Mouse (Mus musculus) layer of hippocampus, adult 8-10 months (tissue): ENCODE data around the gene Rasl10a. TPM values are rescaled to one million over a fixed set of nuclear protein-coding genes. Genes with fewer than 3 reads are reported as not detected.

Experiments used
- DNase-seq, 2 experiments: peaks; one replicate each; pipeline ENCODE4 v3.0.0; 2022; ENCODE audit warnings: low spot score in 2 of 2
- total RNA-seq, 4 experiments: library from RNA; stranded (reverse); gene quantifications; 2 replicates each; pipeline ENCODE4 v1.2.4; 2022

Gene Rasl10a
- 10 to 100 TPM; 48.3 to 100.0 (median 69.5) TPM for total RNA-seq

DNA sequence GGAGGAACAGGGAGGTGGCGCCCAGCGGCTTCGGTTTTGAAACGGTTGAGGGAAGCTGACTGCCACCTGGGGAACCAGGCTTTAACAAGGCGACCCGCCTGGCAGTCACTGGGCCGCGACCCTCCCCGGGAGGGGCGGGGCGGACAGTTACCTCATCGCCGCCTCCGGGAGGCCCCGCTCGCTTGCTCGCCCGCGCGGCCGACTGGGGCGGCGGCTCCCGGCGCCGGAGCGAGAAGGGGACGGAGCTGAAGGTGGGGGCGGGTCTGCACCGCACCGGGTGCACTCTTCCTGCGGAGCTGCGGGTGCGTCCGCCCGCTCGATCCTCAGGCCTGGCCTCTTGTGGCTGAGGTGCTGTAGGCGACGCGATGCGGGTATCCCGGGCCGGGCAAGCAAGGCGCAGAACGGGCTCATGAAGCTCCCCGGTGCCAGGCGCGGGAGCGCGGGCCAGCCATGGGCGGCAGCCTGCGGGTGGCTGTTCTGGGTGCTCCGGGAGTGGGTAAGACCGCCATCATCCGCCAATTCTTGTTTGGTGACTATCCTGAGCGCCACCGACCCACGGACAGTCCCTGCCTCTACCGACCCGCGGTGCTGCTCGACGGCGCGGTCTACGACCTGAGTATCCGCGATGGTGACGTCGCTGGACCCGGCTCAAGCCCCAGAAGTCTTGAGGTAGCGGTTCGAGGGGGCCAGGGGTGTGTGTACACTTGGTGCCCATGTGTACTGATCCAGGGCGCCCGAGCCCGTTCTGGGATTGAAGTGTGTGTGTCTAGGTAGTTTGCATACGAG lies at the start of gene Rasl10a:
Gene Rasl10a, plus strand, starts transcription at position 273 of the 786 bp plus-strand sequence.
- peak in 1 of 2 experiments; percentile 41 for DNase-seq

DNA sequence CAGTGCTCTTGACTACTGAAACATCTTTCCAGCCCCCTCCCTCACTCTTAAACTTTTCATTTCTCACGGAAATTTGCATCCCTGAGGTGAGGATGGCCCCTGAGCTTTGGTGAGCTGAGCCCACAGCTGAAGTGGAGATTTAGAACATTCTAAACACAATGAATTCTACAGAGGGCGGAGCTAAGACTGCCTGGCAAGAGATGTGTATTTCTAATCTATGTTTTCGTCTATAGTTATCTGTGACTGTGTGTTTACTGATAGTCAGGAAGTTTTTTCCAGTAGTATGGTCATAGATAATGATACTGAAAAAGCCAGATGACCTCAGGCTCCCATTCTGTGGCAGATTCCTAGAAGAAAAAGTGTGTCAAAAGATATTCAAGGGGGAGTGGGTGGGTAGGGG lies 49.1 kb upstream of the Rasl10a start:
- DNase-seq = no peak

DNA sequence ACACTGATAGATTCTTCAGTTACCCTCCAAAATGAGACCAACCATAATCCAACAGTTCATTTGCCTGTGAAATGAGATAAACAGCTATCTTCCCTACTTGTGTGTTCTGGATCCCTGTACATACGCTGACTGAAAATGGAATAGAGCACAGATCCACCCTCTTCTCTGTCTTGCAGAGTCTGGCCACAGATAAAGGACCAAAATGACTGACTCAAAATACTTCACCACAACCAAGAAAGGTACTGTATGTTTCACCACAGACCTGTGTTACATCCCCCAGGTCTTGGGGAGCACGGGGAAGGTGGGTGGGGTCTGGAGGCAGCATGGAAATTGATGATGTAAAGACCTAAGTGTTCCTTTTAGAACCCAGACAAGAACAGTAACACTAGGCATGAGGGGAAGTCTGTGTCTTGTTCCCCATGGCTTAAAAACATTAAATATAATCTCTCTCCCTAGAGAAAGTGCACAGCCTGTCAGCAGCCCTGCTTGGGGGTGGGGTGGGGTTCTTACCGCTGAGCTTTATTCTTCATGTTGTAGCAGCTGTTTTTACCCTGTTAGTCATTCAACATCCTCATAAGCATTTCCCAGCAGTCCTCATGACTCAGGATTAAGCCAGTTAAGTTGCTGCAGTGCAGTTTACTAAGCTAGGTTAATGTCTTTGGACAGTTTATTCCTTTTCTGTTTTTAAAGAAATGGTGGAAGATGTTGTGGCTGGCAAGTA lies 48.4 kb upstream of the Rasl10a start:
- no peak for DNase-seq

DNA sequence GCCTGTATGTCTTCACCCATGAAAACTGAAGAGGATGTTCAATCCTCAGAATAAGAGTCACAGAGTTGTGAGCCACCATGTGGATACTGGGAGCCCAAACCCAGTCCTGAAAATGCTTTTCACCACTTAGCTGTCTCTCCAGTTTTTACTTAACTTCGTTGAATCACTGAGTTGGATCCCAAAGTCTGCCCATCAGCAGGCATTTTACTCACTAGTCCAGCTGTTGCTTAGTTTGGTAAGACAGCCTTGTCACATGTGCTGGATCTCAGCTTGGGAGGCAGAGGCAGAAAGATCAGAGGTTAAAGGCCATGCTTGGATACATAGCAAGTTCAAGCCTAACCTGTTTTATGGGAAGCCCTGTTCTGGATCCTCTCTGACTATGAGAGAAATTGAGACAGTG lies 47.7 kb upstream of the Rasl10a start:
- DNase-seq = no peak

DNA sequence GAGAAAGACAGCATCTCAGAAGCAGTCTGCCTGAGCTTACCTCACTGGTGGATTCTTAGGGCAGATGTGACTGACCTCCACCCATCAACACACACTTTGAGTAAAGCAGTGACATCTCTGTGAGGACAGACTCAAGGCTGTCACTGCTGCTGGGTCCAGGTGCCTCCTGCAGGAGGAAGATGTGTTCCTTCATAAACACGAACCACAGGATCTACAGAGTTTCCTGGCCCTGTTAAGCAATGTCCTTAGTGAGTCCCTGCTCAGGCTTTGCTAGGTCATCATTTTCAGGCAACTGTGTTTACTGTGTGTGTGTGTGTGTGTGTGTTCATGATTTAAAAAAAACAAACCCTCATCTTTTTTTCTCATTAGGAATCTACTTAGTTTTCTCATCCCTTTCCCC lies 46.4 kb upstream of the Rasl10a start:
- no peak for DNase-seq

DNA sequence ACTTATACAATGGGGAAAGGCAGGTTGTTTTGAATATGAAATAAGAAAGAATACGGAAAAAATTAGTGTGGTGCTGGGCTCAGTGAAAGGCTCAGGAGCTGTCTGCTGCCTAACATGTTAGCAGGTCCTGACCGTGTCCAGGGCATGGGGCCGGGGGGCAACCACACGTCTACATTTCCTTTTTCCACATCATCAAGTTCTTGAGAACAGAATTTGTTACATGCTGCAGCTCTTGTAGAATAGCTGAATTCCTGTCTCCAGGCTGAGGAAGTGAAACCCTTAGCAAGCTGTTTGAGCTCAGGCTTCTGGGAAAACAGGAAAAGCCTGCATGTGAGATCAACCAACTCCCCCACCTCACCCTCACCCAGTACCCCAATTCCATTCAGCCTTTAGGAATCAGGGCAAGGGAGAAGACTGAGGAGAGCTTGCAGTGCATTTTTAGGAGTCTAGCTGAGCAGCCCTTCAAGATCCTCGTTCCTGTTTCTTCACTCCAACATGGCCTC lies 45.7 kb upstream of the Rasl10a start:
- no peak for DNase-seq

DNA sequence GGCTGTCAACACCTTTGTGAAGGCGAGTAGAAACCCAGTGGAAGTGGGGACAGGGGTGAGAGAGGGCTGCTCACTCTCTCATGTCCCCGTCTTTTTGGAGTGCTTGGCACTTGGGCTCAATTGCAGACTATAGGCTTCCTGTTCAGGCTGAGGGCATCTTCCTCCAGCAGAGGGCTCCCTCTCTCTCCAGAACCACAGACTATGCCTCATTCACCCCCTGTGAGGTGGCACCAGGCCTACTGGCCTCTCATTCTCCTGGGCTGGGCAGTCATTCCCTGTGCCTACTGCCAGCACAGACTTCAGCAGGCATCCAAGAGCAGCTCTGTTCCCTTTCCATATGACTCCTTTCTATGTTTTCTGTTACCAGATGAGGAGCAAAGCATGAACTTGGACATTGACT lies 42.2 kb upstream of the Rasl10a start:
- peak; percentile 76 to 81 for DNase-seq

DNA sequence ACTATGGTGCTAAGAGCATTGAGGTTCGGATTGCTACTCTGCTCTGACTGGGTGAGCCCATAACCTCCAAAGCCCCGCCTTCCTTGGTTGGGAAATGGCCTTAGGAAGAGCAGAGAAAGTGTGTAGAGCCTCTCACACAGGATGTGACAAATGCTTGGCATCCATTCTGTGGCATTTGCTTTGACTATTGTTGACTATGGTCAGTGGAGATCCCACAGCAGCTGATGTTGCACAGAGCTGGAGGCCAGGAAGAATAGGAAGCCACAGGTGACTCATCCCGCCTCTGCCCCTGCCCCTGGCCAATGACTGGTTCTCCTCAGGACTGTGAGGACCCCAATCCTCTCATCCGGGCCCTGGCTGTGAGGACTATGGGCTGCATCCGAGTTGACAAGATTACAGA lies 41.6 kb upstream of the Rasl10a start:
- DNase-seq = no peak

DNA sequence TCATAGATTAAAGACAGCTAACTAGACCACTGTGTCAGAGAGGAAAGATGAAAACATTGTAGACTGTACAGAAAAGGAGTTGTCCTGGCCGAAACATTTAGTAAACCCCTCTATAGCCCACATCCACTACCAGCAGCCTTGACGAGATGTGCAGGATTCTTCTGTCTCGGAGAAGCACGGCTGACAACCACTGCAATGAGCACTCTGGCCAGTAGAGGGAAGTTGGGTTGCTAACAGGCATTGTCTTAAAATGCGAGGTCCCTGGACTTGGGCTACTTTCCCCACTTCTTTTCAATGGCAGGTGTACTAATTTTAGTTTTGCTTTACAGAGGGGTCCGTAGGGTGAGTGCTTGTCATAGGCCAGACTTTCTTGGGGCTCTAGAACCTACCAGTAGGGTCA lies 40.4 kb upstream of the Rasl10a start:
- no peak for DNase-seq

DNA sequence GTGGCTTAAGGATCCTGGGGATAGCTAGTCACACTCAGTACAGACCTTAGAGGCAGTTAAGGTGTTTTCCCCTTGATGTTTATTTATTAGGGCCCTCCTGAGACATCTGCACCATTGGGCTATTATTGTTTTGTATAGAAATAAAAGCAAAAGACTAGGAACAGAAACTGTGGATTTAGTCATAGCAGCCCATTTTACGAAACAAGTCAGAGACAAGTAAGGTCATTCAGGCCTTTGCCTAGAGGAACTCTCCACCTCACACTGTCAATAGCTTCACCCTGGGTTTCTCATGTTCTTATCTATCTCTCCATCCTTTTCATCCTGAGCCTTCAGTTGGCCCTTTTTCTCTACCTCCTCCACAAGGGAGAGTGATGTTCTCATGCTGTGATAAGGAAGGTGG lies 32.8 kb upstream of the Rasl10a start:
- DNase-seq = no peak

DNA sequence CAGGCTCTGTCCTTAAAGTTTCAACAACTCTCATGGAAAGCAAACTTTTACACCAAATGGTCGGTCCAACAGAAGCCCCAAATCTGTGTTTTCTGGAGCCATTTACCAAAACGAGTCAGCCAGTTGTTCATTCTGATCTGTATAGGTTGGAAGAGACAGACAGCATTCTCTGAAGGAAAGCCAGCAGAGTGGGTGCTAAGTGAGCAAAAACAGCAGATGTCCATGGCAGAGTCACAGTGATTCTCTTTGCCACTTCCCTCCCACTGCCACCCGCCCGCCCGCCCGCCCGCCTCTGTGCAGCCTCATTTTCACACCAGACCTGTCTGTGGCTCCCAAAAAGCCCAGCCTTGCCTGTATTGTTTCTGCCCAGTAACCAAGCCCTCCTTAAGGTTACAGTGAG lies 29.7 kb upstream of the Rasl10a start:
- peak; percentile 69 to 72 for DNase-seq

DNA sequence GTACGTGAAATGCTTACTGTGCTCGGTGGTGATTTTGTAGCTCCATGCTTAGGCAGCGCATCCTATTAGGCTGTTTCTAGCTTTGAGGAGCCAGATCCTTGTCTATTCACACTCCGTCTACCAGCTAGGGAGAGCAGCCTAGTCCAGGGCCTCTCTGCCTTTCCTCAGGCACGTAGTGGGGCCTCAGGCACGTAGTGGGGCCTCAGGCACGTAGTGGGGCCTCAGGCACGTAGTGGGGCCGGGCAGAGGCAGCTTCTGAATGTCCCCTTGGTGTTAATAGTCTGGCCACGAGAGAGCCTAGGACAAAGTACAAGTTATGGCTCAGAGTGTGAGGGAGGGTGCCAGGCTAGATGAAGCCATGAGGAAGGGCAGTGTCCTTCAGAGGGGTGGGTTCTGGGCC lies 25.2 kb upstream of the Rasl10a start:
- no peak for DNase-seq

DNA sequence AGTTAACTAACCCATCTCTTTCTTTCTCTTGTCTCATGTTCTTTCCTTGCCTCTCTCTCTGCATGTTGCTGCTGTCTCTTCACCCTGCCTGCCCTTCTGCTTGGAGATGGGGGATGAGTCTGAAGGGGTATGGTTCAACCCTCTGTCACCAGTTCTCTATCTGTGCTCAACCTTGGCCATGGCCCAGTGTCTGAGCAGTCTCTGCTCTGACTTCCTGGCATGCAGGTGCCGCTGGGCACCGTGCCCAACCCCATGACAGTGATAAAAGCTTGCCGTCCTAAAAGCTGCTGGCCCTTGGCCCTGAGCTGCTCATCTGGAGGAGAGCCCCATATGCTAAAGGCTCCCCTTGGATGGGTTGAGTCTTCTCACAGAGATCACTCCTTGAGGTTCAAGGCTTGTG lies 24.8 kb upstream of the Rasl10a start:
- DNase-seq = no peak

DNA sequence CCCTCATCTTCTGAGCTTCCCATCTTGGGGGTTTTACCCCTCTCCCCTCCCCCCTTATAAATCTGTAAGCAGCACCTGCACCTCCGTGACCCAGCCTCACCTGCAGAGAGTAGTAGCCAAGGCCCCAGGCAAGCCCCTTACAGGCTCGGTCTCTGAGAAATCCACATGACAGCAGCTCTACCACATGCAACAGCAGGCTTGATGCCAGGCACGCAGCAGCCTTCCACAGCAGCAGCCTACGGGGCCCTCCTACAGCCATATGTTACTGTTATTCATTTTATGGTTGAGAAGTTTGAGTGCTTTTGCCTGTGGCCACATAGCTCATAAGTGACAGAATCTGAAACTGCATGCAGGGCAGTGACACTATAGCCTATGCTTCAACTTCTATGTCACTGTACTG lies 22.5 kb upstream of the Rasl10a start:
- DNase-seq = peak; percentile 81 to 83

DNA sequence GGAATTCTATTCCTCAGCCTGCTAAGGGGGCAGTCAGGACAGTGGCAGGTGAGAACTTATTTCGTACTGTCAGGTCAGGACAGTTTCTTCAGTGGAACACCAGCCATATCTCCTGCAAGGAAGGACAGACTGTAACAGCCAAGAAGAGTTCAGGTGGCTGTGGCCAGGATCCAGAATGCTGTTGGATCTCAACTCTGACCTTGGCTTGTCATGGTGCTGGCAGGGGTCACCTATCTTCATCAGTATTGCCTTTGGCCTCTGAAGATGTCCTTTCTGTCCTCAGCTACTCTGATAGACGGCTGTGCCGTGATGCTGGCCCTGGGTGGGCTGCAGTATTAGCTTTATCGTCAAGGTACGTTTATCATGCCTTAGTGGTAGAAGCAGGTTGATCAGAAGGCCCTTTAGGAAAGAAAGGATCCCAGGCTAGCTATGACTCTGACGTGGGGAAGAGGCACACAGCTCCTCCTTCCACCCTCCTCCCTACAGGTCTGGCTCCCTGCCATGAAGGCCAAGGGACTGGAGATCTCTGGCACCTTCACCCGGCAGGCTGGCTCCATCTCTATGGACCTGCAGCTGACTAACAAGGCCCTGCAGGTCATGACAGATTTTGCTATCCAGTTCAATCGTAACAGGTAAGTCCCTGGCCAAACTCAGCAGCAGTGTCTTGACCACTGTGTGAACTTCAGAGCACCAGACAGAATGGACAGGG lies 20.6 kb upstream of the Rasl10a start:
- DNase-seq = no peak

DNA sequence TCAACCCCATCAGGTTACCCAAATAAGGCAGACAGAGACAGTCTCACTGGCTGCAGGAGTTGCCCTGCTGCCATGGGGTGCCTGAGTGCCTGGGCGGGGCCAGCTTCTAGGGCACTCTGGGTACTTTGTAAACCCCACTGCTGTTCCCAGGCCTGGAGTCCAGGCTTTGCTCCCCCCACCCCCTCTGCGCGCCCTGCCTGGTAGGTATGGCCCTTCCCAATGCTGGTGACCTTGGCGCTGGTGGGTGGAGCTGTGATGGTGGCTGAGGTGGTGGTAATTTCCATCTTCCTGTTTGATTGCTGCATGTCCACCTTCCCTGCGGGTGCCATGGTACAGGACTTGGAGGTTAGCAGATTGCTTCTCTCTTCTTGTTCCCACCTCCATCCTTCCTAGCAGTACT lies 17.3 kb upstream of the Rasl10a start:
- no peak for DNase-seq

DNA sequence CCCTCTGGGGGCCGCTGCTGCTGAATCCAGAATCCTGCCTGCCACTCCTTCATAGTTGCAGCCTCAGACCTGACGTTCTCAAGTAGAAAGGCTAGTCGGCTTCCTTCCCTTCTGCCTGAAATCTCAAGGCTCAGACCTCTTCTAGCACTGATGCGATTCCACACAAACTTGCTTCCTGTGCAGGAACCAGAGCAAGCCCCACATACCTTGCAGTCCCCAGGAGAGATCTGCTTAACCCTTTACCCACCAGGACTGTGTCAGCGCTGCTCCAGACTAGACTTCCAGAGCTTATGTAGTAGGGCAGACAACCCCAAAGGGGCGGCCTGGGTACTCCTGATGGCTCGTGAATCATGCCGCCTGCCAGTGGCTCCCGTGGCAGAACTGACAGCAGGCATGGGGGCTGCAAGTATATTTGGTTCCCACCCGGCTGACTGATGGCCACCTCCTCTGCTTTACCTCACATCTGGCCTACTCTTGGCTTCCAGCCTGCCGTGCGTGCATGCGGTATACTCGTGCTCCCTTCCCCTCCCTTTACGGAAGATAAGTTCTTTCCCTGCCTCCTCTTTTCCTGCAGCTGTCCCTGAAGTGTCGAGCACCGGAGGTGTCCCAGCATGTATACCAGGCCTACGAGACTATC lies 16.7 kb upstream of the Rasl10a start:
- DNase-seq = peak; percentile 75 to 77

DNA sequence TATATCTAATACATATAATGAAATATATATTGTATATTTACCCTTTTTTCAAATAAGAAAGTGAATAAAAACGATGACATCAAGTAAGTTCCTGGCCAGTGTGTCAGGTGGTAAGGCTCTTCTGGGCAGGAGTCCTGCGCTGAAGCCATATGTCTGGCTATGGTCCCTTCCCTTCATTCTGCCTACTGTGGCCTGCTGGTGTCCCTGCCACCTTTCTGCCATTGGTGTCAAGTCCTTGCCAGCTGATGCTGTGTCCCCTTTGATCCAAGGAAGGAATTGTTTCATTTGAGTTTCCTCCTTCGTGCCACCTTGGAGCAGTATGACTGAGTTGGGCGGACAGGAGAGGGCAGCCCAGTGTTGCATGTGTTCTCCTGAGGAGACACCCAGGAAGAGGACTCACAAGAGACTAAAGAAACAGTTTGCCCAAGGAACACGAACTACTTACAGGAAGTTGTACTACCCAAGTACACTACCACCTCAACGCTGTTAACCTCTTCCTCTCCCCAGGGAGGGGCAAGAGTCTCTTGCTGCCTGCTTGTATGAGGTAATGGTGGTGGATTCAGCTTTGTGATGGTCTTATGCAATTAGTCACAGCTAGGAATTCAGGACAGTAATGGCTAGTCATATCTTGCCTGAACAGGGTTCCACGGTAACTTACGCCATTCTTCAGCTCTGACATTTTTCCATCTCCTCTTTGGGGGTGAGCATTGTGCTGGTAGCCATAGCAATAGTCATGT lies 15.1 kb upstream of the Rasl10a start:
- no peak for DNase-seq

DNA sequence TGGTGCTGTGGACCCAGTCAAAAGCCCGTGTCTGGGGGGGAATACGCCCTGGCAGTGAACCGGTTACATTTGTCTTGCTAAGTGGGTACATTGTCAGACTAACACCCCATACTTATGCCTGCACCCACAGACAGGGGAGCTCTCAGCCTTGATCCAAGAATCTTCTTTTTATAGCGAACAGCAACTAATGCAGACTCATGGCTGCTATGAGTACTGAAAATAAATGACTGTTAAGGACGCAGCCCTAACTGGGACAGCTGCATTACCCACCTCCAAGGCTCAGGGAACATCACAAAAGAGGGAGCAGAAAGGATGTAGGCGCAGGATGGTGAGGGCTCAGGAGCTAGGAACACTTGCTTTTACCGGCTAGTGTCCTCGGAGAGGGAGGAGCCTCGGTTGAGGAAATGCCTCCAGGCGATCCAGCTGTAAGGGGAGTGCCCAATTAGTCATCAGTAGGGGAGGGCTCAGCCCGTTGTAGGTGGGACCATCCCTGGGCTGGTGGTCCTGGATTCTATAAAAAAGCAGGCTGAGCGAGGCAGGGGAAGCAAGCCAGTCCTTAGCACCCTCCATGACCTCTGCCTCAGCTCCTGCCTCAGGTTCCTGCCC lies 11.5 kb upstream of the Rasl10a start:
- no peak for DNase-seq

DNA sequence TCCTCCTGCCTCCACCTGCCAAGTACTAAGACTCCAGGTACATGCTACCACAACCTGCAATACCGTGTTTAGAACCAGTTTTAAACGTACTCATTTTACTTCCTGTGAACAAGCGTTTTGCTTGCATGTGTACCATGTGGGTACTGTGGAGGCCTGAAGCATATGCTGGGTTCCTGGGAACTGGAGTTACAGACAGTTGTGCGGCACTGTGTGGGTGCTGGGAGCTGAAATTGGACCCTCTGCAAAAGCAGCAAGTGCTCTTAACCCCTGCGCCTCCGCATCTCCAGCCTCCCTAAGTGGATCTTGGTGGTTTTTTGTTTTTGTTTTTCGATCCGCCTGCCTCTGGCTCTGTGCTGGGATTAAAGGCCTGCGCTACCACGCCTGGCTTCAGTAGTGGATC lies 6.3 kb upstream of the Rasl10a start:
- DNase-seq = no peak
